In the genomic region with DNA sequence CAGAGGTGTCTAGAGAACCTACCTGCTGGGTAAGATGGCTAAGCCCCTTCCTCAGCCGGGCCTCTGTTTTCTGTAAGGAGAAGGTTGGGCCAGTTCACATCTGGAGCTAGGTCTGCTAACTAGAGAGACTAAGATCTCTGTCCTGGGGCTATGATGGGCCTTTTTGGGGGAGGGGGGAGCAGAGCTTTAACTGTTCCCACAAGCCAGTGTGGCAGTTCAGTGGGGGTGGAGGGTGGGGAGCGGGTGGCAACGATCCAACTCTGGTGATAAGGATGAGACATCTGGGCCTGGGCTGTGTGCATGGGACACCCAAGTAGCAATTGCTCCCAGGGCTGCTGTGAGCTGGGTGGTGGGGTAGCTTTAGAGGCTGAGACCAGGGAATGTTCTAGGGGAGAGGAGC, we compare ENCODE assay signal across 23 mouse cellular contexts.
A peak's percentile ranks its signal among the peaks of the same experiment; 100 is the strongest.
DNase-seq lines count a peak whose midpoint lies in the region; ATAC-seq lines count a peak whose summit lies in the region.
"Had no signal": no experiment of that assay in that cellular context is flagged by ENCODE, and none has a peak within 500 bp of the region (broad histone marks: within the 10 kb centered on the region; RNA-seq: fewer than 3 reads in every experiment).

No protein-coding gene starts in this region.

- H3K4me1 ChIP-seq in forebrain, embryonic 10.5 days, result peaks cover 33% of the 10 kb centered on the region
- H3K4me1 ChIP-seq in forebrain, embryonic 13.5 days, result 0 out of 2 replicates have a peak, but pooled peaks cover 11% of the 10 kb centered on the region
- H3K4me1 ChIP-seq in lung, embryonic 15.5 days, result no peaks in the 10 kb centered on the region
- peaks cover 74% of the 10 kb centered on the region for H3K4me1 ChIP-seq in limb, embryonic 12.5 days (replicated peaks)
- no peaks in the 10 kb centered on the region; the same call in 1 of the 2 replicates for H3K4me1 ChIP-seq in hindbrain, embryonic 16.5 days (ENCODE audit: control insufficient read depth, insufficient read depth, low read depth, low read length)
- H3K4me1 ChIP-seq: midbrain, embryonic 13.5 days had no signal

- H3K27ac ChIP-seq in forebrain, embryonic 10.5 days, result 0 out of 2 replicates have a peak overlapping the region, but pooled peaks have one; percentile 12
- H3K27ac ChIP-seq in forebrain, embryonic 13.5 days, result no peak overlapping the region
- no peak overlapping the region for H3K27ac ChIP-seq in lung, embryonic 15.5 days
- H3K27ac ChIP-seq in limb, embryonic 12.5 days, result 0 out of 2 replicates have a peak overlapping the region, but pooled peaks have one; percentile 9
- no peak overlapping the region for H3K27ac ChIP-seq in hindbrain, embryonic 16.5 days (ENCODE audit: low read depth, low read length)
- H3K27ac ChIP-seq: heart, embryonic 15.5 days; hindbrain, embryonic 13.5 days; midbrain, embryonic 13.5 days had no signal

- ATAC-seq in forebrain, embryonic 13.5 days, result no peak
- ATAC-seq in lung, embryonic 15.5 days (ENCODE audit: borderline replicate concordance, extremely low read depth, low FRiP score, low TSS enrichment), result peak; percentile 36; the same call in 1 of the 2 replicates
- ATAC-seq in limb, embryonic 12.5 days (ENCODE audit: insufficient number of reproducible peaks, insufficient read depth, low FRiP score, low TSS enrichment, low read depth), result no peak
- ATAC-seq in hindbrain, embryonic 16.5 days, result no peak
- ATAC-seq: forebrain, postnatal 0 days; midbrain, embryonic 13.5 days had no signal

- no peak overlapping the region for H3K4me3 ChIP-seq in forebrain, embryonic 10.5 days
- no peak overlapping the region for H3K4me3 ChIP-seq in forebrain, embryonic 13.5 days
- no peak overlapping the region for H3K4me3 ChIP-seq in lung, embryonic 15.5 days
- H3K4me3 ChIP-seq in limb, embryonic 12.5 days (replicated peaks), result no peak overlapping the region
- H3K4me3 ChIP-seq in hindbrain, embryonic 16.5 days (ENCODE audit: low read length), result no peak overlapping the region
- H3K4me3 ChIP-seq: heart, embryonic 15.5 days; hindbrain, embryonic 13.5 days; megakaryocyte, embryonic 14.5 days; midbrain, embryonic 13.5 days had no signal

- no peaks in the 10 kb centered on the region for H3K9me3 ChIP-seq in forebrain, embryonic 10.5 days
- no peaks in the 10 kb centered on the region for H3K9me3 ChIP-seq in forebrain, embryonic 13.5 days (replicated peaks)
- no peaks in the 10 kb centered on the region for H3K9me3 ChIP-seq in lung, embryonic 15.5 days
- H3K9me3 ChIP-seq in limb, embryonic 12.5 days, result no peaks in the 10 kb centered on the region
- peaks cover 3% of the 10 kb centered on the region; the same call in 1 of the 2 replicates for H3K9me3 ChIP-seq in hindbrain, embryonic 16.5 days (ENCODE audit: control insufficient read depth, low read length)
- H3K9me3 ChIP-seq: G1E; heart, embryonic 15.5 days; midbrain, embryonic 13.5 days had no signal

- 62% methylated on average over 3 of the region's 3 CpGs for WGBS in forebrain, embryonic 10.5 days
- WGBS in forebrain, embryonic 13.5 days, result 84% methylated on average over 3 of the region's 3 CpGs
- 44% methylated on average over 3 of the region's 3 CpGs for WGBS in lung, embryonic 15.5 days
- WGBS in limb, embryonic 12.5 days, result 44% methylated on average over 3 of the region's 3 CpGs
- WGBS in hindbrain, embryonic 16.5 days, result 61% methylated on average over 3 of the region's 3 CpGs

- DNase-seq in forebrain, embryonic 10.5 days (ENCODE audit: extremely low spot score, low spot score), result no peak
- DNase-seq in lung, postnatal 4 days, result no peak
- no peak for DNase-seq in left cerebral cortex, postnatal 4 days
- DNase-seq: adrenal gland, postnatal 14 days; cerebellum, postnatal 14 days; forebrain, postnatal 0 days; gastrocnemius, postnatal 14 days; heart, postnatal 36 days; kidney, adult 11 months; kidney, postnatal 14 days; lung, postnatal 36 days; retina, postnatal 1 day; right cerebral cortex, postnatal 14 days; thymus, postnatal 4 days had no signal

- H3K4me2 ChIP-seq in forebrain, embryonic 13.5 days, result no peak overlapping the region
- no peak overlapping the region for H3K4me2 ChIP-seq in lung, embryonic 15.5 days
- H3K4me2 ChIP-seq in limb, embryonic 12.5 days, result no peak overlapping the region
- no peak overlapping the region for H3K4me2 ChIP-seq in hindbrain, embryonic 16.5 days (ENCODE audit: low read length)
- H3K4me2 ChIP-seq: heart, embryonic 15.5 days; hindbrain, embryonic 13.5 days; midbrain, embryonic 13.5 days had no signal

- H3K27me3 ChIP-seq in forebrain, embryonic 10.5 days (ENCODE audit: poor library complexity, severe bottlenecking), result no peaks in the 10 kb centered on the region
- H3K27me3 ChIP-seq in forebrain, embryonic 13.5 days, result no peaks in the 10 kb centered on the region
- no peaks in the 10 kb centered on the region for H3K27me3 ChIP-seq in lung, embryonic 15.5 days
- H3K27me3 ChIP-seq in limb, embryonic 12.5 days, result peaks cover 7% of the 10 kb centered on the region; the same call in 1 of the 2 replicates
- H3K27me3 ChIP-seq in hindbrain, embryonic 16.5 days (replicated peaks; ENCODE audit: control insufficient read depth, insufficient read depth, low read length), result no peaks in the 10 kb centered on the region
- H3K27me3 ChIP-seq: heart, embryonic 15.5 days; hindbrain, embryonic 13.5 days; midbrain, embryonic 13.5 days had no signal

- H3K36me3 ChIP-seq in forebrain, embryonic 10.5 days (replicated peaks), result no peaks in the 10 kb centered on the region
- no peaks in the 10 kb centered on the region for H3K36me3 ChIP-seq in forebrain, embryonic 13.5 days (ENCODE audit: poor library complexity, severe bottlenecking)
- no peaks in the 10 kb centered on the region for H3K36me3 ChIP-seq in lung, embryonic 15.5 days
- H3K36me3 ChIP-seq in limb, embryonic 12.5 days, result no peaks in the 10 kb centered on the region
- no peaks in the 10 kb centered on the region for H3K36me3 ChIP-seq in hindbrain, embryonic 16.5 days (ENCODE audit: control insufficient read depth, insufficient read depth, low read length)
- H3K36me3 ChIP-seq: G1E; heart, embryonic 15.5 days; hindbrain, embryonic 13.5 days; midbrain, embryonic 13.5 days had no signal

- intact Hi-C loops in left cerebral cortex, postnatal 4 days (cut with DNase I), result no loop called here

- no peak overlapping the region for H3K9ac ChIP-seq in forebrain, embryonic 13.5 days
- no peak overlapping the region for H3K9ac ChIP-seq in lung, embryonic 15.5 days
- no peak overlapping the region for H3K9ac ChIP-seq in limb, embryonic 12.5 days (replicated peaks)
- no peak overlapping the region for H3K9ac ChIP-seq in hindbrain, embryonic 16.5 days (ENCODE audit: low read depth, low read length)
- H3K9ac ChIP-seq: forebrain, postnatal 0 days; heart, embryonic 15.5 days; hindbrain, embryonic 13.5 days; midbrain, embryonic 13.5 days had no signal

Comparison
In these comparisons a context has a peak if more than half of its experiments do, and no peak if none do; other contexts are left out.
1. H3K27ac ChIP-seq: peak in forebrain, embryonic 10.5 days (single experiment) and limb, embryonic 12.5 days (single experiment); none in forebrain, embryonic 13.5 days (single experiment), lung, embryonic 15.5 days (single experiment) and hindbrain, embryonic 16.5 days (single experiment).